Mouse (Mus musculus) limb, embryonic 13.5 days (tissue): ENCODE data around the gene Msl1. TPM values are rescaled to one million over a fixed set of nuclear protein-coding genes. Genes with fewer than 3 reads are reported as not detected.
A peak's percentile ranks its signal among the peaks of the same experiment; 100 is the strongest.

Experiments
- ATAC-seq: fragments of 200-750 bp; cut with Nextera tagmentation; 2 replicates; pipeline ENCODE4 v1.8.0; 2017; ENCODE audit warnings: low read depth, moderate number of reproducible peaks, moderate TSS enrichment; ENCODE audit not compliant: low FRiP score
- H3K27ac ChIP-seq: fragments of 300-500 bp; sonication (generic); 2 replicates; pipeline ENCODE4 v1.5.1; 2015; ENCODE audit warnings: inconsistent platforms, mild to moderate bottlenecking, moderate library complexity
- H3K27me3 ChIP-seq: fragments of 300-500 bp; sonication (generic); 2 replicates; pipeline ENCODE4 v1.6.1; 2015; ENCODE audit warnings: mild to moderate bottlenecking, inconsistent platforms
- H3K36me3 ChIP-seq: fragments of 300-500 bp; sonication (generic); 2 replicates; pipeline ENCODE4 v1.6.1; 2015; ENCODE audit warnings: inconsistent platforms, mild to moderate bottlenecking, moderate library complexity
- H3K4me1 ChIP-seq: fragments of 300-500 bp; sonication (generic); 2 replicates; pipeline ENCODE4 v1.6.1; 2015; ENCODE audit warnings: inconsistent platforms
- H3K4me2 ChIP-seq: fragments of 300-500 bp; sonication (generic); replicated peaks from 2 replicates; pipeline ENCODE4 v1.6.1; 2015; ENCODE audit warnings: inconsistent platforms, mild to moderate bottlenecking, moderate library complexity
- H3K4me3 ChIP-seq: fragments of 300-500 bp; sonication (generic); 2 replicates; pipeline ENCODE4 v1.5.1; 2015; ENCODE audit warnings: moderate library complexity, mild to moderate bottlenecking, inconsistent platforms
- H3K9ac ChIP-seq: fragments of 300-500 bp; sonication (generic); 2 replicates; pipeline ENCODE4 v1.6.1; 2015; ENCODE audit warnings: mild to moderate bottlenecking, inconsistent platforms
- H3K9me3 ChIP-seq: fragments of 300-500 bp; sonication (generic); 2 replicates; pipeline ENCODE4 v1.6.1; 2016; ENCODE audit warnings: inconsistent platforms
- WGBS: fragments of 180-500 bp; shearing (Covaris S2); methylation state at CpG from one replicate; pipeline ENCODE4 v1.1.7; 2015; 5-methylcytosine and 5-hydroxymethylcytosine counted together
- polyA plus RNA-seq: library from polyadenylated mRNA; unstranded; fragments of >200 nt; fragmentation: Nextera tagmentation; extraction: Ambion mirVana; gene quantifications from 2 replicates; pipeline ENCODE4 v1.2.1, GENCODE M21; 2015

Msl1 gene
- polyA plus RNA-seq, 1 experiment from 2014 or later = 29.2 TPM

GRCm38 (mm10) chr11:98766816-98767215 lies 28.5 kb upstream of the Msl1 start:
- H3K4me2 ChIP-seq = no peak overlapping the region
- peaks cover 36% of the 10 kb centered on the region for H3K4me1 ChIP-seq
- H3K36me3 ChIP-seq = peaks cover 76% of the 10 kb centered on the region

GRCm38 (mm10) chr11:98767276-98767675 lies 28.0 kb upstream of the Msl1 start:
- H3K9ac ChIP-seq = no peak overlapping the region
- no peak overlapping the region for H3K27ac ChIP-seq
- peaks cover 72% of the 10 kb centered on the region for H3K36me3 ChIP-seq

More at GRCm38 (mm10) chr11:98766816-98767215, 28.5 kb upstream of the Msl1 start:
- H3K27ac ChIP-seq = no peak overlapping the region
- H3K9me3 ChIP-seq = no peaks in the 10 kb centered on the region
- no peak overlapping the region for H3K4me3 ChIP-seq
- no peaks in the 10 kb centered on the region for H3K27me3 ChIP-seq
- 54% methylated on average over 5 of the region's 5 CpGs for WGBS
- H3K9ac ChIP-seq = no peak overlapping the region
- no peak for ATAC-seq

GRCm38 (mm10) chr11:98767713-98768112 lies 27.6 kb upstream of the Msl1 start:
- Histone ChIP-seq H3K4me1 (peaks cover 39% of the 10 kb centered on the region), H3K27me3 (no peaks in the 10 kb centered on the region), H3K27ac (no peak overlapping the region), H3K36me3 (peaks cover 67% of the 10 kb centered on the region), H3K9me3 (no peaks in the 10 kb centered on the region), H3K4me2 (peak overlapping the region; percentile 45), H3K9ac (no peak overlapping the region), H3K4me3 (peak overlapping the region; percentile 12; the same call in 1 of the 2 replicates)
- ATAC-seq = no peak
- WGBS = 20% methylated on average over 4 of the region's 4 CpGs

More at GRCm38 (mm10) chr11:98767276-98767675, 28.0 kb upstream of the Msl1 start:
- Histone ChIP-seq H3K27me3 (no peaks in the 10 kb centered on the region), H3K9me3 (no peaks in the 10 kb centered on the region), H3K4me1 (peaks cover 36% of the 10 kb centered on the region), H3K4me2 (peak overlapping the region; percentile 16; the same call in 1 of the 2 replicates), H3K4me3 (no peak overlapping the region)
- 21% methylated on average over 8 of the region's 9 CpGs for WGBS
- ATAC-seq = no peak

- Histone ChIP-seq H3K27me3 (no peaks in the 10 kb centered on the region), H3K4me3 (peak overlapping the region; percentile 12), H3K36me3 (peaks cover 61% of the 10 kb centered on the region), H3K27ac (no peak overlapping the region), H3K4me1 (peaks cover 45% of the 10 kb centered on the region), H3K9me3 (no peaks in the 10 kb centered on the region), H3K4me2 (peak overlapping the region; percentile 45), H3K9ac (no peak overlapping the region)
- 33% methylated on average over 34 of the region's 39 CpGs for WGBS
- ATAC-seq = no peak
These were observed 26.9 kb upstream of the Msl1 start for GRCm38 (mm10) chr11:98768127-98769006.

GRCm38 (mm10) chr11:98769007-98769954 lies 26.0 kb upstream of the Msl1 start:
- 89% methylated on average over 25 of the region's 25 CpGs for WGBS
- no peak overlapping the region for H3K4me3 ChIP-seq
- H3K9ac ChIP-seq = no peak overlapping the region
- H3K36me3 ChIP-seq = peaks cover 52% of the 10 kb centered on the region
- H3K4me2 ChIP-seq = no peak overlapping the region
- no peak for ATAC-seq
- H3K27ac ChIP-seq = no peak overlapping the region
- no peaks in the 10 kb centered on the region for H3K27me3 ChIP-seq
- no peaks in the 10 kb centered on the region for H3K9me3 ChIP-seq
- H3K4me1 ChIP-seq = peaks cover 52% of the 10 kb centered on the region

DNA sequence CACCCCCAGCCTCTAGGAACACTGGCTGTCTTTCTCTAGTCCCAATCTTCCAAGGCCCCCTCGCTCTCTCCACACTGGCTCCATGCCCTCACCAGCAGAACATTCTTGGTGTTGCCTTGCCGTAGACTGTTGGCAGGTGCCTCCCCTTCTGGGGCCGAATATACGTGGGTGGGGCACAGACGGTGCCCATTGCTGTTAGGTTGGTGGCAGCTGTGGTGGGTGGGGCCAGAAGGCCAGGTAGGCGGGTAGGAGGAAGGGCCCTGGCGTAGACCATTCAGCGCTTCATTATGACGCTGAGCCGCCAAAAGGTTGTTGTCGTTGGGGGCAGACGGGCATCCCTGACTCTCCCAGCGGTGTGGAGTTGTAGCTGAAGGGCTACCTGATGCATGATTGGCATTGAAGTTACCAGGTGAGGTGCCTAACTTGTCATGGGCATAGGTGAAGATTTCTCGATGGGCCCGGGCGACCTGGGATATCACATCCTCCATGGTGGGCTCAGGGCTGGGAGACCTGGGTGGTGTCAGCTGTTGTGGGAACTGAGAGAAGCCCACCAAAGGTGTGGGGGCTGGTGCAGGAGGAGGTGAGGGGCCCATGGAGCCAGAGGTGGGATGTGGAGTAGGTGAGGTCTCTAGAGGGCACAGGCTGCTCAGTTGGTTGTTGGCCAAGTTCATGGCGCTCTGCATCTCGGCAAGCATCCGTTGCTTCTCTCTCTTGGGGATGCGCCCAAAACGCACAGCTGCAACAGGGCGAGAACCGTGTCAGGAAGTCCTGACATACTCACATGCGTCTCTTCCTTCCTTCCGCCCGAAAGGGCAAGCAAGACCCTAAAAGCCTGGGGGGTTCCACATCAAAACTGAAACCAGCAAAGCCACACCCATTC lies 25.0 kb upstream of the Msl1 start:
- 91% methylated on average over 26 of the region's 26 CpGs for WGBS
- ATAC-seq = no peak
- no peak overlapping the region for H3K4me3 ChIP-seq
- peaks cover 42% of the 10 kb centered on the region for H3K36me3 ChIP-seq
- peaks cover 57% of the 10 kb centered on the region for H3K4me1 ChIP-seq
- H3K27ac ChIP-seq = no peak overlapping the region
- H3K9ac ChIP-seq = no peak overlapping the region
- H3K27me3 ChIP-seq = no peaks in the 10 kb centered on the region
- H3K9me3 ChIP-seq = no peaks in the 10 kb centered on the region
- no peak overlapping the region for H3K4me2 ChIP-seq

GRCm38 (mm10) chr11:98771131-98771530 lies 24.2 kb upstream of the Msl1 start:
- H3K4me1 ChIP-seq = peaks cover 57% of the 10 kb centered on the region
- WGBS = 93% methylated on average over 18 of the region's 18 CpGs
- H3K27ac ChIP-seq = no peak overlapping the region
- no peaks in the 10 kb centered on the region for H3K27me3 ChIP-seq
- H3K4me2 ChIP-seq = no peak overlapping the region
- no peak overlapping the region for H3K9ac ChIP-seq
- no peak for ATAC-seq
- no peak overlapping the region for H3K4me3 ChIP-seq
- H3K36me3 ChIP-seq = peaks cover 34% of the 10 kb centered on the region
- no peaks in the 10 kb centered on the region for H3K9me3 ChIP-seq

- no peak overlapping the region for H3K27ac ChIP-seq
- peaks cover 32% of the 10 kb centered on the region for H3K36me3 ChIP-seq
- no peaks in the 10 kb centered on the region for H3K27me3 ChIP-seq
- WGBS = 91% methylated on average over 11 of the region's 11 CpGs
- H3K9me3 ChIP-seq = no peaks in the 10 kb centered on the region
- no peak for ATAC-seq
- H3K4me3 ChIP-seq = no peak overlapping the region
- H3K4me1 ChIP-seq = peaks cover 58% of the 10 kb centered on the region
- no peak overlapping the region for H3K4me2 ChIP-seq
- no peak overlapping the region for H3K9ac ChIP-seq
These were observed 23.3 kb upstream of the Msl1 start for GRCm38 (mm10) chr11:98771844-98772525.

- H3K4me2 ChIP-seq = 0 out of 2 replicates have a peak overlapping the region, but pooled peaks have one; percentile 74
- H3K27ac ChIP-seq = no peak overlapping the region
- 60% methylated on average over 8 of the region's 8 CpGs for WGBS
- no peak overlapping the region for H3K4me3 ChIP-seq
- peaks cover 32% of the 10 kb centered on the region for H3K36me3 ChIP-seq
- H3K9me3 ChIP-seq = no peaks in the 10 kb centered on the region
- ATAC-seq = no peak
- H3K27me3 ChIP-seq = no peaks in the 10 kb centered on the region
- H3K9ac ChIP-seq = 0 out of 2 replicates have a peak overlapping the region, but pooled peaks have one; percentile 13
- peaks cover 58% of the 10 kb centered on the region for H3K4me1 ChIP-seq
These were observed 22.6 kb upstream of the Msl1 start for GRCm38 (mm10) chr11:98772667-98773171.

DNA sequence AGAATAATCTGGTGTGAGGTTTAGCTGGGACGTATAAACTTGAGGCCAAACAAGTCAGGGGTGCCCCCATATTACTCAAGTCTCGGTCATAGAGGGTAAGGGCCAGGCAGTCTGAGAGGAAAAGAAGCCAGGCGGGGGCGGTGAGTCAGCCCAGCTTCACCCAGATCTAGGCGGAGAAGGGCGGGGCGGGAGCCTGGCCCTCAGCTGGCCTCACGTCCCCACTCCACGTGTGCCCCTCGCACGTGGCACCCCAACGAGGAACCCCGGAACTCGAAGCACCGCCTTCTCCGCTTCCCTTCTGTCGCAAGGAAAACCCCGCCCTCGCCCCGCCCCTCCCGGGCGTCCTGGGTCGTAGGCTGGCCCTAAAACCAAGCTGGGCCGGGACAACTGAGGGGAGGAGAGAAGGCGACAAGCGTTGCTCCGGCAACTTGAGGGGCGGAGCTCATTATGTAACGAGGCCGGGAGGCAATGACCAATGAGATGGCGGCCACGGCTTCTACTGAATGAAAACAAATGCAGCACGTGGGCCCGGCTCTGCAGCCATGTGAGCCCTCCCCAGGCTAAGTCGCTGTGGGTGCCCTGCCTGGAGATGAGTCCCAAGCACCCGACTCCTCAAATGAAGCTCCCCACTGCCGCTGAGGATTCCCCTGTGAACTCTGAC lies 21.6 kb upstream of the Msl1 start:
- no peak overlapping the region for H3K27ac ChIP-seq
- H3K9ac ChIP-seq = peak overlapping the region; percentile 40; the same call in 1 of the 2 replicates
- WGBS = 1% methylated on average over 37 of the region's 37 CpGs

More for the DNA sequence above, 21.6 kb upstream of the Msl1 start:
- Histone ChIP-seq H3K36me3 (peaks cover 26% of the 10 kb centered on the region), H3K27me3 (no peaks in the 10 kb centered on the region), H3K4me3 (peak overlapping the region; percentile 40), H3K4me1 (peaks cover 52% of the 10 kb centered on the region), H3K4me2 (peak overlapping the region; percentile 74), H3K9me3 (no peaks in the 10 kb centered on the region)
- ATAC-seq = peak; percentile 82
